Mouse (Mus musculus) limb, embryonic 12.5 days (tissue): ENCODE results near the gene Asb6. TPM values are rescaled to one million over a fixed set of nuclear protein-coding genes. Genes with fewer than 3 reads are reported as not detected.

Experiments
- ATAC-seq: fragments of 200-750 bp; cut with Nextera tagmentation; 2 replicates; pipeline ENCODE4 v1.8.0; 2017; ENCODE audit warnings: low read depth, moderate TSS enrichment; ENCODE audit not compliant: insufficient number of reproducible peaks, insufficient read depth, low FRiP score, low TSS enrichment
- H3K27ac ChIP-seq: fragments of 300-500 bp; sonication (generic); 2 replicates; pipeline ENCODE4 v1.5.1; 2016; ENCODE audit warnings: mild to moderate bottlenecking, moderate library complexity
- H3K27me3 ChIP-seq: fragments of 300-500 bp; sonication (generic); 2 replicates; pipeline ENCODE4 v1.6.1; 2016; ENCODE audit warnings: mild to moderate bottlenecking, moderate library complexity
- H3K36me3 ChIP-seq: fragments of 300-500 bp; sonication (generic); 2 replicates; pipeline ENCODE4 v1.6.1; 2016; ENCODE audit warnings: mild to moderate bottlenecking, moderate library complexity
- H3K4me1 ChIP-seq: fragments of 300-500 bp; sonication (generic); replicated peaks from 2 replicates; pipeline ENCODE4 v1.6.1; 2016
- H3K4me2 ChIP-seq: fragments of 300-500 bp; sonication (generic); 2 replicates; pipeline ENCODE4 v1.6.1; 2016; ENCODE audit warnings: mild to moderate bottlenecking, moderate library complexity
- H3K4me3 ChIP-seq: fragments of 300-500 bp; sonication (generic); replicated peaks from 2 replicates; pipeline ENCODE4 v1.5.1; 2016; ENCODE audit warnings: mild to moderate bottlenecking
- H3K9ac ChIP-seq: fragments of 300-500 bp; sonication (generic); replicated peaks from 2 replicates; pipeline ENCODE4 v1.6.1; 2016; ENCODE audit warnings: mild to moderate bottlenecking, moderate library complexity
- H3K9me3 ChIP-seq: fragments of 300-500 bp; sonication (generic); 2 replicates; pipeline ENCODE4 v1.6.1; 2016; ENCODE audit warnings: mild to moderate bottlenecking, moderate library complexity
- WGBS: fragments of 180-500 bp; shearing (Covaris S2); methylation state at CpG from one replicate; pipeline ENCODE4 v1.1.7; 2016; 5-methylcytosine and 5-hydroxymethylcytosine counted together
- polyA plus RNA-seq: library from polyadenylated mRNA; unstranded; fragments of >200 nt; fragmentation: Nextera tagmentation; extraction: Ambion mirVana; gene quantifications from 2 replicates; pipeline ENCODE4 v1.2.1, GENCODE M21; 2016

Gene Asb6
- polyA plus RNA-seq, 1 experiment from 2014 or later = 47.4 TPM

DNA sequence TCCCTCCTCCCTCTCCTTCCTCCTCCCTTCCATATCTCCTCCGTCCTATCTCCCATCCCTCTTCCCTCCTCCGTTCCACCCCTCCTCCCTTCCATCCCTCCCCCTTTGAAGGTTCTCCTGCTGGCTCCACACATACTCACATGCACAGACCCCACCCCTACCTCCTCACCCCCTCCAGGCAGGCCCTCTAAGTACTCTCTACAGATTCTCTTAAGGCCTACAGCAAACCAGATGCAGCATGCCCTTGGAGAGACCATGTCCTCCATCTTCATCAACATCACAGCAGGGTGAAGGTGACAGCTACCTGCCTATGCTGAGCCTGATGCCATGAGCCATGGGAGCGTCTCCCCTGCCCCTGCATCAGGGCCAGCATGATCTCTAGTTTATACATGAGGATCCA lies 52.9 kb downstream of the Asb6 start:
- Histone ChIP-seq H3K4me2 (no peak overlapping the region), H3K4me1 (peaks cover 19% of the 10 kb centered on the region), H3K36me3 (no peaks in the 10 kb centered on the region), H3K27me3 (no peaks in the 10 kb centered on the region), H3K27ac (no peak overlapping the region), H3K9ac (no peak overlapping the region), H3K4me3 (no peak overlapping the region), H3K9me3 (no peaks in the 10 kb centered on the region)
- ATAC-seq = no peak
- 70% methylated on average over 3 of the region's 3 CpGs for WGBS

DNA sequence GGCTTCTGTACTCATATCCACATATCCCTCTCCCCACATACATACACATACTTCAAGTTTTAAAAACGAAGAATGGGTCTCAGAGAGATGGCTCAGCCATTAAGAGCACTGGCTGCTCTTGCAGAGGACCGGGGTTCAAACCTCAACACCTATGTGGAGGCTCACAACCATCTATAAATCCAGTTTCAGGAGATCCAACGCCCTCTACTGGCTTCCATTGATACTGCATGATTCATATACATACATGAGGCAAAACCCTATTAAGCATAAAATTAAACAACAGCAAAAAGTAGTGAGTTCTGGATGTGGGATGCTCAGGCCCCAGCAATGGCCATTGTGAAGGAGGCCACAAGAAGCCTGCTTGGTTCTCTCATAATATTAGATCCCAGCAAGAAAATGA lies 54.2 kb downstream of the Asb6 start:
- no peak overlapping the region for H3K4me2 ChIP-seq
- peaks cover 32% of the 10 kb centered on the region for H3K4me1 ChIP-seq
- H3K27me3 ChIP-seq = 0 out of 2 replicates have a peak, but pooled peaks cover 7% of the 10 kb centered on the region
- H3K36me3 ChIP-seq = no peaks in the 10 kb centered on the region
- no peak overlapping the region for H3K27ac ChIP-seq
- H3K4me3 ChIP-seq = no peak overlapping the region
- no peaks in the 10 kb centered on the region for H3K9me3 ChIP-seq
- 63% methylated on average over 3 of the region's 3 CpGs for WGBS
- no peak for ATAC-seq
- H3K9ac ChIP-seq = no peak overlapping the region

DNA sequence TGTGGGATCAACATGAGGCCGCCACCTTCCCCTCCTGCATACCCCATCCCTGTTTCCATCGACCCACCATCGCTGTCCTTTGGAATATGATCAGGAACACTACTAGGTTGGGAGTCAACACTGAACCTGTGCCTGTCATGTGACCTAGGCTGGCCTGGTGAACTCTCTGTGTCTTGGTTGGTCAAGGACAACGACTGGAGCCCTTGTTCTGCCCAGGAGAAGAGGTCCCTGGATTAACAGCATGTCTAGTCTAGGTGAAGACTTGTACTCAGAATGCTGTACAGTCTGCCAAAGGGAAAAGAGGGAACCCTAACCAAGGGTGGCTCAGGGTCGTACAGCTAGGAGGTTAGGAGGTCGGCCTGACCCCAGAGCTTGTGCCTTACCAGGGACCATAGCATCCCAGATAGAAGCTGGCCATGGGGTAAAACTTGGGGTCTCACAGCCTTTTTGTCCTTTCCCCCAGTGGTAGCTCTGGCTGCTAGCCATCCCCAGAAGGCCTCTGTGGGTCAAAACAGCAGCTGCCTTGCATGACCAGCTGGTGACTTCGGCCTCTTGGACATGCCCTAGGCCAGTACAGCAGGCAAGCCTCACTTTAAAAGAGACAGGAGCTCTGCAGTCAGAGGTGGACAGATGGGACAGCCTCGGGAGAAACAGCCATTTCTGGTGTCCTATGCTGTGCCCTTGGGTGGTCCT lies 56.7 kb downstream of the Asb6 start:
- no peak overlapping the region for H3K4me3 ChIP-seq
- ATAC-seq = no peak
- 0 out of 2 replicates have a peak overlapping the region, but pooled peaks have one; percentile 74 for H3K27ac ChIP-seq
- H3K27me3 ChIP-seq = 0 out of 2 replicates have a peak, but pooled peaks cover 7% of the 10 kb centered on the region
- H3K36me3 ChIP-seq = no peaks in the 10 kb centered on the region
- no peak overlapping the region for H3K4me2 ChIP-seq
- no peak overlapping the region for H3K9ac ChIP-seq
- H3K9me3 ChIP-seq = no peaks in the 10 kb centered on the region
- peaks cover 25% of the 10 kb centered on the region for H3K4me1 ChIP-seq
- WGBS = 83% methylated on average over 8 of the region's 8 CpGs

Other genes starting within 250 kb of the Asb6 start
- gene Cstad, start 235.3 kb downstream of the Asb6 start, polyA plus RNA-seq = 0.63 and 1.7 TPM in 2 replicates
- gene 1700001O22Rik, start 26.7 kb downstream of the Asb6 start, polyA plus RNA-seq = 3.1 and 5.4 TPM in 2 replicates
- gene Ntmt1, start 22.5 kb downstream of the Asb6 start, polyA plus RNA-seq = 103 and 108 TPM in 2 replicates
- gene Prrx2, start 4.6 kb upstream of the Asb6 start, polyA plus RNA-seq = 194 and 201 TPM in 2 replicates
- gene Ptges, start 99.5 kb upstream of the Asb6 start, polyA plus RNA-seq = 11.5 and 12.8 TPM in 2 replicates
- 30.7 and 32.0 TPM in 2 replicates for gene Tor1b, start 122.6 kb upstream of the Asb6 start, polyA plus RNA-seq
- gene Tor1a, start 137.6 kb upstream of the Asb6 start, polyA plus RNA-seq = 84.3 and 88.0 TPM in 2 replicates
- 55.9 and 57.8 TPM in 2 replicates for gene BC005624, start 151.9 kb upstream of the Asb6 start, polyA plus RNA-seq
- 18.5 and 20.6 TPM in 2 replicates for gene Usp20, start 151.9 kb upstream of the Asb6 start, polyA plus RNA-seq